Mouse (Mus musculus): Measurements from ENCODE around the gene Cdk19.
A peak's percentile ranks its signal among the peaks of the same experiment; 100 is the strongest.

Gene Cdk19

GRCm38 (mm10) chr10:40440740-40441139 lies 101.4 kb downstream of the Cdk19 start:
- no peak for DNase-seq (ENCODE audit: low read depth, low spot score)

DNA sequence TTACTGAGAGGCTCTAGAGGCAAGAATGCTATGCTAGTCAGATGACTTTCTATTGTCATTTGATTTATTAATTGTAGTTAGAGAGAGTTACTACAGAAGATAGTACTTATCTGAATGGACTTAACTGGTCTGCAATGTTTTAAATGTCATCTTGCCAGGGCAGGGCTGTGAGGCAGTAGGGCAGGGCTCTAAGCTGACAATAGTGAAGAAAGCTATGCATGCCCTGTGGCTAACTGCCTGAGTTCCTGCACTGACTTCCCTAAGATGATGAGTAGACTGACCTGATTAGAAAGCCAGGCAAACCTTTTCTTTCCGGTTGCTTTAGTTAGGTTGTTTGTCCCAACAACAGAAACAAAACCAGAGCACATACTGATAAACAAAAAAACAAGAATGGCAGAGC lies 102.7 kb downstream of the Cdk19 start:
- DNase-seq (ENCODE audit: low read depth, low spot score): no peak

DNA sequence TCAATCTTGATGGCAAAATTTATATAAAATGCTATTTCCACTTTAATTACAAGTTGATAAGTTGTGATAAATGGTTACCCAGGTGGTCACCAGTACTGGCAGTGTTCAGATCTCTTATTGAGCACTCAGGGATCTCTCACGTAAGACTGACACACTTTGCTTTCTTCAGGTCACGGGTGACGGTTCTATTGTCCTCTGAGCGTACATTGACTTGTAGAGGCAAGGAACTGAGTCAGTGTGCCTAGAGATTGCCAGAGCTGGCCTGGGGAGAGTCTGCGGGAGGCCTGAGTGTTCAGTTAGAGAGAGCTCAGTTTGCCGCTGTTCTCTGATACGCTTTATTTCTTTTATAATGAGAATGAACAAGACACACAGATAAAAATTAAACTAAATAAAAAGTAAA lies 104.0 kb downstream of the Cdk19 start:
- DNase-seq (ENCODE audit: low read depth, low spot score): no peak

DNA sequence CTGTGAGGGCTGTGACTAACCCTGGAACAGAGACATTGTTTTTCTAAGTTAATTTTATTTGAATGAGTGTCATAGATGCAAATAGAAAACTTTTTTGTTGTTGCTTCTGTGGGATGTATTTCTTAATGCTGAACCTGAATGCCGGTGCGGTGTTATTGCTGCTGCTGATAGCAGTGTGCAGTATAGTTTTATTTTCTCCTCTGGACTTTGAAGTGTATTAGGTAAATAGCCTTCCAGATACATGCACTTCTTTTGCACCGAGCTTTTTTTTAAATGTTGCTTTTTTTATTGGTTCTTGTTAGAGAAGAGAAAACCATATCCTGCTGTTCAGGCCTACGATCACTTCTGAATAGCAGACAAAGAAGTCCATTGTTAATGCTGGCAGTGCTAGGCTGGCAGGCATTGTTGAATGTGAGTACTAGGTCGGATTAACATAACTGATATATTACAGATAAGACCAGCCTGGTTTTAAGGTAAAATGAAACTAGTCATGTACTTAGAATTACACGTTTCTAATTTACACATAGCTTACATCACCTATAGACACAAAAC lies 104.5 kb downstream of the Cdk19 start:
- no peak for DNase-seq (ENCODE audit: low read depth, low spot score)

DNA sequence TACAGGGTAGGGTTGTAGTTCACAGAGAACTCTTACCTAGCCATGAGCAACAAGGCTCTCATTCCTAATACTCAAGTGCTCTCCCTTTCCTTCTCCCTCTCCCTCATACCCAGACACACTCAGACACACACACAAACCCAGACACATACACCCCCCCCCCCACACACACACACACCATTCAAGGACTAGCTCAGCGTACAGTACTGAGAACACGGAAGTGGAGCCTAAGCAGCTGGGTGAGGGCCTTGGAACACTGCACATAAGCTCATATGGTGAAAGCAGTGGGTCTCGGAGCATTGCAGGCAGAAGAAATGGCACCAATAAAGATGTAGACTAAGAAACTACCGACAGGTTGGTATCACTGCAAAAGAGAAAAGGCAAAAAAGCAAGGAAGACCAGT lies 105.2 kb downstream of the Cdk19 start:
- no peak for DNase-seq (ENCODE audit: low read depth, low spot score)

- no peak for DNase-seq (ENCODE audit: low read depth, low spot score)
Measured at GRCm38 (mm10) chr10:40446088-40446604, 106.8 kb downstream of the Cdk19 start.

- DNase-seq (ENCODE audit: low read depth, low spot score): peak; percentile 65
Measured at GRCm38 (mm10) chr10:40446630-40447029, 107.3 kb downstream of the Cdk19 start.

GRCm38 (mm10) chr10:40447295-40447694 lies 107.9 kb downstream of the Cdk19 start:
- no peak for DNase-seq (ENCODE audit: low read depth, low spot score)

GRCm38 (mm10) chr10:40447921-40448320 lies 108.6 kb downstream of the Cdk19 start:
- DNase-seq (ENCODE audit: low read depth, low spot score): peak; percentile 42

DNA sequence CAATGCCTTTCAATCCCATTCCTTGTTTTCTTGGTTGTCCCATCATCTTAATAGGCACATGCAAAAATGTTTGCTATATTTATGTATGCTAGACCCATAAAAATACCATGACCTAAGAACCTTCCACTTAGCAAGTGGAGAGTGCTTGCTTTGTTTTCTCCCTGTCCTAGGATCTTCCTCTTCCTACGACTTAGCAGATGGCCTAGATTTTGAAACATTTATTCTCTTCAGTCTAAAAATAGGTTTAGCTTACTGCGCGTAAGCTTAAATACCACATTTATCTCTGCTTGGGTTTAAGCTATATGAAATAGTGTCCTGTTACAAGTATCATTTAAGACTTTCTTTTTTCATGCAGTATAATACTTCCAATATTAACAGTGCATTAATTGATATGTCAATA lies 109.1 kb downstream of the Cdk19 start:
- no peak for DNase-seq (ENCODE audit: low read depth, low spot score)

DNA sequence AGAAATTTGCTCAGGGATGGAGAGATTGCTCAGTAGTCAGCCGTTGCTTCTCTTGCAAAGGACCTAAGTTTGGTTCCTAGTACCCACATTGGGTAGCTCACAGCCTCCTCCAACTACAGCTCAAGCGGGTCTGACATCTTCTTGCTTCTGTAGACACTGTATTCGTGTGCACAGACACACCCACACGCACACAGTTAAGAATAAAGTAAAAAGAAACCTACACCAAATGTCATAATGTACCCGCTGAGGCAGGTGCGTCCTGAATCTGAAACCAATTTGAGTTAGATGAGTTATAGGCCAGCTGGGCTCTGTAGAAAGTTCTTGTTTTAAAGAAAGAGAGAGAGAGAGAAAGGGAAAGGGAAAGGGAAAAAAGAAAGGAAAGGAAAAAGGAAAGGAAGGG lies 110.2 kb downstream of the Cdk19 start:
- DNase-seq (ENCODE audit: low read depth, low spot score): peak; percentile 63

DNA sequence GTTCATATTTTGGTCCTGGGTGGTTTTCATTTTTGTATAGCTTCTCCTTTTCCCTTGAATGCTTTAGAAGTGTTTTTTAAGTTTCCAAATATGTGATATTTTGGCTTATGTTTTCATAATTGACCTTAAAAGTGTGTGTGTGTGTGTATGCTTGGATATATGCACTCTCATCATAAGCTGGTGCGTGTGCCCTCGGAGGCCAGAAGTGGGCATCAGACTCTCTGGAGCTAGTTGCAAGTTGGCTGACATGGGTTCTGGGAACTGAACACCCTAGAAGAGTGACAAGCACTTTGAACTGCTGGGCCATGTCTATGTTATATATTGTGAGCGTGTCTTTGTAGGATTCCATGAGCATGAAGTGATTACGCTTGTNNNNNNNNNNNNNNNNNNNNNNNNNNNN lies 110.8 kb downstream of the Cdk19 start:
- no peak for DNase-seq (ENCODE audit: low read depth, low spot score)

- no peak for DNase-seq (ENCODE audit: low read depth, low spot score)
Measured at GRCm38 (mm10) chr10:40457116-40457515, 117.8 kb downstream of the Cdk19 start.

DNA sequence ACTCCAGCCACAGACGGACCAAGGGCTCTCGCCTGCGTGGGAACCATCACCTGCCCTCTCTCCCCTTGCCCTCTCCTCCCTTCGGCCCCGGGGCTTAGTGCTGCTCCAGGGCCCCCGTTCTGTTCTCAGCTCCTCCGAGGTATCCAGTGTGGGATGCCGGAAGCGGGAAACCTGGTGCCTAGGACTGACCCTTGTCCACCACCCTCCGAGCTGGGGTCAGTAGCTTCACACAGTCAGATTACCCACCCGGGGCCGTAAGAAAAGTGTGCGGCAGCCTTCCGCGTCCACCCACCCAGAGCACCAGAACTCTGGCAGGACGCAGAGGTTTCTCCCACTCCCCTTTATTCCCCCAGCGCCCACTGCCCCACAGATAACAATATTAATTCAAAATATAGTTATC lies 119.8 kb downstream of the Cdk19 start:
- DNase-seq (ENCODE audit: low read depth, low spot score): no peak

DNA sequence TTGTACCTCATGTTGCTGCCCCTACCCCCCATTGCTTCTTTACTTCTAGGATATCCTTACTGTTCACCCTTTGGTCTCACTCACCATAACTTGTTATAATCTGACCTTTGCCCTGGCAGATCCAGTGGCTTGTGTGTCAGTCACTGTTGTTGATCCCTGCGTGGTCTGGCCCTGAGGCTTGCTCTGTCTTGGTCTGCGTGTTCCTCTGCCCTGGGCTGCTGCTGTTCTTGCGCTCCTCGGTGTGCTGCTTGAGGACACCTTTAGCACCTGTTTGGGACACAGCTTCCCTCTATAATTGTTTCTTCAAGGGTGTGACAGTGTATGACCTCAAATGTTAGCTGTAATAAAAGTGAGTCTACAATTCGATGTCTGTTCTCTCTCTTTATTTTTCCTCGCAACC lies 122.0 kb downstream of the Cdk19 start:
- DNase-seq (ENCODE audit: low read depth, low spot score): no peak

DNA sequence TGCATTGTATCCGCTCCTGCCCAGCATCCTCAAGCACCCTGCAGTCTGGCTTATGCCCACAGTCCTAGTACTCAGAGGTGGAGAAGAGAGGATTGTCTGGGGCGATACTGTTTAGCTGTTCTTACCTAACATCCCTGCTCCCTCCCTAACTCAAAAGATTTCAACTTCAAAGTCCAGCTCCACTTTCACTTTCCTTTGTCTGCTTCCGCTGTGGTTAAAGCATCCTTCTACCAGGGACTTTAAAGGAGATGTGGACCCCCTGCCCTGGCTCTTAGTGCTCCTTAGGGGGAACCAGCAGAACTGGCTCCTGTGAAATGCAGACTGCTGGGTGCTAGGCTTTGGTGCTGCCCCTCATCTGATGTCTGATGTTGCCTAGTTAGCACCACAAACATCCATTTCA lies 122.9 kb downstream of the Cdk19 start:
- peak; percentile 77 for DNase-seq (ENCODE audit: low read depth, low spot score)

DNA sequence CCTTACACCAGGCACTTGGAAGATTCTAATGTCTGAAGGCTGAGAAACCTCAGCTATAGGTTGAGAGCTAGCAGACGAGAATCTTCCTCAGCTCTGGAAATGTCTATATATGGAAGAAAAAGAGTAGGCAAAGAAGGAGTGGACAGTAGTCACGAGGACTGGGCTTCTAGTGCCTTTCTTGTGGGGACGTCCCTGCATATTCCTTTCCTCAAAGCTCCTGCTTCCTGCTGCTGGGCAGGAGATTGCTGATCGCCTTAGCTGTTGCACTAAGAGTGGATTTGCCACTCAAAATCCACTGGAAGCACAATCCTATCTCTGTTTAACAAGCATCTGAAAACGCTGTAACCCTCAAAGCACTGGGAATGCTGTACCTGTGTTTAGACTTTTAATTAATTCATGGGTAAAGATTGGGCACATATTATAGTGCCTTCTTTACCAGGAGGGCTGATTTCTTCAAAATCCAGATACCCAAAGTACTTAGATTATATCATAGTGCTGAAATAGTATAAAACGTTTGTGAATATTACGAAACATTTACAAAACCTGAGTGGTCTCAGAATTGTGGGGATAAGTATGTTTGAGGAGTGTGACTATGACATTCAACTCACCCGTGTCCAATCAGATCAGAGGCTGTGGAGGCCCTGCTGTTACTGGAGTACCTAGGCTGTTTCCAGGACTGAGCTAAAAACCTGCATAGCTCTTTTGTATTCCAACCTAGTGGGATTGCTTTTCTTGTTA lies 128.0 kb downstream of the Cdk19 start:
- no peak for DNase-seq (ENCODE audit: low read depth, low spot score)

GRCm38 (mm10) chr10:40467912-40468254 lies 128.5 kb downstream of the Cdk19 start:
- no peak for DNase-seq (ENCODE audit: low read depth, low spot score)

- DNase-seq (ENCODE audit: low read depth, low spot score): peak; percentile 49
Measured at GRCm38 (mm10) chr10:40469145-40469544, 129.8 kb downstream of the Cdk19 start.

- DNase-seq (ENCODE audit: low read depth, low spot score): peak; percentile 54
Measured at GRCm38 (mm10) chr10:40476535-40477285, 137.3 kb downstream of the Cdk19 start.

DNA sequence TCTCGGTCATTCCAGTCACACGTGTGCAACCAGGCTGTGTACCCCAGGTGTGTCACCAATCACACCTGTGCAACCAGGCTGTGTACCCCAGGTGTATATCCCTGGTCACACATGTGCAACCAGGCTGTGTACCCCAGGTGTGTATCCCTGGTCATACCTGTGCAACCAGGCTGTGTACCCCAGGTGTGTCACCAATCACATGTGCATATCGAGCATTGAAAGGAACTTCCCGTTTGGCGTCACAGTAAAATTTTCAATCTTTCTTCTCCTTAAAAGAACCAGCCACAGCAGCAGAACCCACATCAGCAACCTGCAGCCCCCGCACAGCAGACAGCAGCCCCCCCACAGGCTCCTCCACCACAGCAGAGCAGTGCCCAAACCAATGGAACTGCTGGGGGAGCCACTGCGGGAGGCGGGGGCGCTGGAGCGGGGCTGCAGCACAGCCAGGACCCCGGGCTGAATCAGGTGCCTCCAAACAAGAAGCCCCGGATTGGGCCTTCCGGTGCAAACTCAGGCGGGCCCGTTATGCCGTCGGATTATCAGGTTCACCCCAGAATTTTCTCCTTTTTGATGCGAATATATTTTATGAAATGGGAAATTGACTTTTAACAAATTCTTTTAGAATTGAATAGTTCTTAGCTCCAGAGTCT lies 138.2 kb downstream of the Cdk19 start:
- DNase-seq (ENCODE audit: low read depth, low spot score): no peak

DNA sequence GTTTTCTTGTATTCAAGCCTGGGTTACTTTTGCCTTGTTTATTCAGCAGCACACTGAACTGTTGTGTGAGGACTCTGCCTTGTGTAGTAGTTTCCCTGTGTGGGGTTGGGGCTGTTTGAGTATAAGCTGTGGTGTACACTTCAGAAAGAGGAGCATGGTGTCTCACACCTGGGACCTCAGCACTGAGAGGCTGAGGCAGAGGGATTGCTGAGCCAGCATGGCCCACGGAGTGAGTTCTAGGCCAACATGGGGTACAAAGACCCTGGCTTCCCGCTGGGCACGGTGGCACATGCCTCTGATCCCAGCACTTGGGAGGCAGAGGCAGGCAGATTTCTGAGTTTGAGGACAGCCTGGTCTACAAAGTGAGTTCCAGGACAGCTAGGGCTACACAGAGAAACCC lies 139.3 kb downstream of the Cdk19 start:
- DNase-seq (ENCODE audit: low read depth, low spot score): no peak

Data from CD4-positive, CD25-positive, alpha-beta regulatory T cell, adult 2 months (primary cell).